Mouse (Mus musculus) CH12.LX (cell line): ENCODE measurements around the gene Mapre1. TPM values are rescaled to one million over a fixed set of nuclear protein-coding genes. Genes with fewer than 3 reads are reported as not detected.

ENCODE experiments used
- DNase-seq: peaks from one replicate; pipeline ENCODE4 v3.0.0-alpha.2; 2013; ENCODE audit errors: extremely low read depth
- H3K27ac ChIP-seq: 2 replicates; pipeline ENCODE4 v1.5.1; 2012; ENCODE audit warnings: low read depth, mild to moderate bottlenecking, control low read depth, moderate library complexity; ENCODE audit not compliant: insufficient read depth
- H3K27me3 ChIP-seq: replicated peaks from 2 replicates; pipeline ENCODE3; 2012; ENCODE audit warnings: inconsistent platforms
- H3K36me3 ChIP-seq, 2 experiments: replicated peaks in 1 of 2; 2 replicates each; pipeline versions ENCODE3 to v1.6.1; 2012; ENCODE audit warnings: inconsistent platforms in 1 of 2, low read length in 1 of 2, mild to moderate bottlenecking in 1 of 2, mixed read lengths in 1 of 2, moderate library complexity in 1 of 2; ENCODE audit not compliant: control insufficient read depth in 1 of 2, insufficient read depth in 1 of 2
- H3K4me1 ChIP-seq, 2 experiments: 2 replicates each; pipeline ENCODE4 v1.6.1; 2012; ENCODE audit warnings: inconsistent platforms in 1 of 2, moderate library complexity in 1 of 2; ENCODE audit not compliant: insufficient read depth in 2 of 2, control insufficient read depth in 1 of 2
- H3K4me2 ChIP-seq: 2 replicates; pipeline ENCODE4 v1.6.1; 2012; ENCODE audit warnings: low read depth, mild to moderate bottlenecking, control low read depth; ENCODE audit not compliant: poor library complexity, insufficient read depth, severe bottlenecking
- H3K4me3 ChIP-seq, 3 experiments: fragments of 150-350 bp in 1 of 3; sonication (generic) in 1 of 3; replicated peaks in 1 of 3; 2 replicates each; pipeline versions ENCODE3 to v1.5.1; 2011 to 2012; ENCODE audit warnings: low read depth in 2 of 3, low read length in 2 of 3, mild to moderate bottlenecking in 2 of 3, moderate library complexity in 2 of 3, control low read depth in 1 of 3, improper control_type of control experiment in 1 of 3, inconsistent platforms in 1 of 3, mixed read lengths in 1 of 3; ENCODE audit not compliant: poor library complexity in 1 of 3
- H3K79me2 ChIP-seq: replicated peaks from 2 replicates; pipeline ENCODE4 v1.6.1; 2012; ENCODE audit warnings: mild to moderate bottlenecking, moderate library complexity; ENCODE audit not compliant: control insufficient read depth, poor library complexity, insufficient read depth, severe bottlenecking; ENCODE audit errors: extremely low read depth
- H3K9ac ChIP-seq: 2 replicates; pipeline ENCODE4 v1.6.1; 2012; ENCODE audit warnings: low read depth, mild to moderate bottlenecking, control low read depth, moderate library complexity; ENCODE audit not compliant: insufficient read depth
- H3K9me3 ChIP-seq: replicated peaks from 2 replicates; pipeline ENCODE3; 2012; ENCODE audit warnings: low read length, inconsistent platforms, mixed read lengths
- CTCF ChIP-seq, 2 experiments: IDR thresholded peaks in 1 of 2; conservative IDR thresholded peaks in 1 of 2; 2 replicates each; pipeline ENCODE4 v1.5.1; 2011 to 2012; ENCODE audit warnings: low read depth in 2 of 2, low read length in 2 of 2, improper control_type of control experiment in 1 of 2, inconsistent platforms in 1 of 2, mild to moderate bottlenecking in 1 of 2, moderate library complexity in 1 of 2
- E2F4 ChIP-seq: IDR thresholded peaks from 2 replicates; pipeline ENCODE4 v1.6.1; 2011; ENCODE audit warnings: low read depth, low read length, improper control_type of control experiment; ENCODE audit not compliant: insufficient replicate concordance
- IRF4 ChIP-seq: IDR thresholded peaks from 2 replicates; pipeline ENCODE4 v1.6.1; 2014; ENCODE audit warnings: low read depth, mild to moderate bottlenecking, inconsistent platforms, low read length, improper control_type of control experiment
- MAX ChIP-seq: IDR thresholded peaks from 2 replicates; pipeline ENCODE4 v1.6.1; 2011; ENCODE audit warnings: low read length, improper control_type of control experiment
- MEF2A ChIP-seq: IDR thresholded peaks from 2 replicates; pipeline ENCODE4 v1.6.1; 2014; ENCODE audit warnings: low read depth, mild to moderate bottlenecking, inconsistent platforms, low read length, improper control_type of control experiment, borderline replicate concordance
- MXI1 ChIP-seq: IDR thresholded peaks from 2 replicates; pipeline ENCODE4 v1.6.1; 2011; ENCODE audit warnings: mild to moderate bottlenecking, low read depth, low read length, improper control_type of control experiment
- NRF1 ChIP-seq: IDR thresholded peaks from 2 replicates; pipeline ENCODE4 v1.6.1; 2014; ENCODE audit warnings: low read depth, mild to moderate bottlenecking, inconsistent platforms, low read length, improper control_type of control experiment, moderate library complexity
- POLR2AphosphoS2 ChIP-seq: IDR thresholded peaks from 2 replicates; pipeline ENCODE4 v1.6.1; 2011; ENCODE audit warnings: low read depth, low read length, improper control_type of control experiment
- RAD21 ChIP-seq: IDR thresholded peaks from 2 replicates; pipeline ENCODE4 v1.6.1; 2011; ENCODE audit warnings: low read depth, mild to moderate bottlenecking, low read length, improper control_type of control experiment, moderate library complexity
- SIN3A ChIP-seq: IDR thresholded peaks from 2 replicates; pipeline ENCODE4 v1.6.1; 2012; ENCODE audit warnings: low read length, improper control_type of control experiment, inconsistent platforms
- SMC3 ChIP-seq: IDR thresholded peaks from 2 replicates; pipeline ENCODE4 v1.6.1; 2011; ENCODE audit warnings: low read depth, low read length, improper control_type of control experiment
- TBP ChIP-seq: conservative IDR thresholded peaks from 2 replicates; pipeline ENCODE4 v1.6.1; 2011; ENCODE audit warnings: low read depth, low read length, improper control_type of control experiment
- TCF12 ChIP-seq: IDR thresholded peaks from 2 replicates; pipeline ENCODE4 v1.6.1; 2014; ENCODE audit warnings: low read depth, mild to moderate bottlenecking, inconsistent platforms, low read length, improper control_type of control experiment
- USF1 ChIP-seq: IDR thresholded peaks from 2 replicates; pipeline ENCODE4 v1.6.1; 2014; ENCODE audit warnings: low read depth, mild to moderate bottlenecking, inconsistent platforms, low read length, improper control_type of control experiment
- ZC3H11A ChIP-seq: IDR thresholded peaks from 2 replicates; pipeline ENCODE4 v1.6.1; 2012; ENCODE audit warnings: low read depth, mild to moderate bottlenecking, inconsistent platforms, low read length, improper control_type of control experiment
- ZKSCAN1 ChIP-seq: IDR thresholded peaks from 2 replicates; pipeline ENCODE4 v1.6.1; 2012; ENCODE audit warnings: low read depth, inconsistent platforms, low read length, improper control_type of control experiment, borderline replicate concordance
- ZNF384 ChIP-seq: IDR thresholded peaks from 2 replicates; pipeline ENCODE4 v1.6.1; 2012; ENCODE audit warnings: low read depth, low read length, improper control_type of control experiment, inconsistent platforms
- dilution Hi-C: fragments of 300-500 bp; cut with MboI; formaldehyde crosslinking; loops from 2 replicates; pipeline ENCODE4 v1.14.3; 2020; ENCODE audit warnings: low sequenced_read_pairs; ENCODE audit not compliant: extremely low pct_unique_long_range_greater_than_20kb, extremely low pct_ligation_motif_present
- in situ Hi-C: fragments of 300-500 bp; cut with MboI; formaldehyde crosslinking; loops from 3 replicates; pipeline ENCODE4 v1.14.3; 2019; ENCODE audit warnings: low sequenced_read_pairs, low pct_ligation_motif_present, low pct_unique_long_range_greater_than_20kb, mixed read lengths
- polyA plus RNA-seq: library from polyadenylated mRNA; unstranded; fragments of >175 nt; gene quantifications from 2 replicates; pipeline ENCODE4 v1.2.1, GENCODE M21; 2012; ENCODE audit warnings: low read depth; ENCODE audit not compliant: insufficient read length
- total RNA-seq, 2 experiments: library from RNA; depleted of rRNA; stranded (reverse); fragments of 300-350 nt in 1 of 2; fragments of >200 nt in 1 of 2; gene quantifications; 2 replicates each; pipeline ENCODE4 v1.2.3; 2012 to 2014

Mapre1 gene
- total and polyA plus RNA-seq, 3 experiments, result 30.8 to 136 (median 134) TPM

- no peaks in the 10 kb centered on the region for H3K9me3 ChIP-seq
- peaks cover 43% of the 10 kb centered on the region for H3K79me2 ChIP-seq
- no peak overlapping the region for H3K4me2 ChIP-seq
- no peak overlapping the region for H3K27ac ChIP-seq
- peaks cover 11 to 55% of the 10 kb centered on the region in 2 experiments for H3K4me1 ChIP-seq
- in situ Hi-C loops, result no loop called here
- DNase-seq, result no peak
- H3K9ac ChIP-seq, result no peak overlapping the region
- no peak overlapping the region for H3K4me3 ChIP-seq
- dilution Hi-C loops, result no loop called here
- peaks cover 25 to 72% of the 10 kb centered on the region in 2 experiments for H3K36me3 ChIP-seq
- no peaks in the 10 kb centered on the region for H3K27me3 ChIP-seq
- TF ChIP-seq MXI1, result no peak
- TF ChIP-seq ZNF384, result no peak
- TF ChIP-seq ZKSCAN1, result no peak
- no peak for TF ChIP-seq RAD21
- no peak for TF ChIP-seq ZC3H11A
- no peak for TF ChIP-seq MEF2A
- no peak for TF ChIP-seq CTCF (conservative IDR thresholded peaks at IDR 0.05 in 1 of 2, IDR thresholded peaks at IDR 0.05 in 1 of 2; ENCODE audit: low read depth in 2 of 2, low read length in 2 of 2)
- TF ChIP-seq TBP, result no peak
- no peak for TF ChIP-seq TCF12
- TF ChIP-seq SMC3, result no peak
- TF ChIP-seq E2F4, result no peak
- no peak for TF ChIP-seq IRF4
- no peak for TF ChIP-seq NRF1
- no peak for TF ChIP-seq POLR2AphosphoS2
- no peak for TF ChIP-seq MAX
Measured at GRCm38 (mm10) chr2:153747994-153748393, 6.9 kb downstream of the Mapre1 start.

- in situ Hi-C loops (no loop called here), dilution Hi-C loops (no loop called here)
- H3K27ac ChIP-seq, result no peak overlapping the region
- peaks cover 29% of the 10 kb centered on the region for H3K79me2 ChIP-seq
- peaks cover 25 to 67% of the 10 kb centered on the region in 2 experiments for H3K36me3 ChIP-seq
- H3K9me3 ChIP-seq, result no peaks in the 10 kb centered on the region
- DNase-seq, result no peak
- H3K9ac ChIP-seq, result no peak overlapping the region
- H3K27me3 ChIP-seq, result no peaks in the 10 kb centered on the region
- no peak overlapping the region for H3K4me3 ChIP-seq
- TF ChIP-seq MAX (no peak), RAD21 (no peak), ZNF384 (no peak), USF1 (no peak), IRF4 (no peak), ZKSCAN1 (no peak), SIN3A (no peak)
- H3K4me1 ChIP-seq, result peaks cover 10 to 36% of the 10 kb centered on the region in 2 experiments
- H3K4me2 ChIP-seq, result no peak overlapping the region
Measured at GRCm38 (mm10) chr2:153750363-153750762, 9.3 kb downstream of the Mapre1 start.
